Mouse (Mus musculus): ENCODE measurements around the gene Atp5d.

- TF ChIP-seq CTCF (IDR thresholded peaks at IDR 0.05; ENCODE audit: low read depth, low read length) (no peak), GATA1 (IDR thresholded peaks at IDR 0.05; ENCODE audit: borderline replicate concordance, low read length) (no peak), TAL1 (conservative IDR thresholded peaks at IDR 0.05; ENCODE audit: low read depth, low read length) (no peak), GATA2 (IDR thresholded peaks at IDR 0.05; ENCODE audit: borderline replicate concordance, low read depth, low read length) (no peak), POLR2AphosphoS5 (IDR thresholded peaks at IDR 0.05; ENCODE audit: insufficient replicate concordance, low read depth, low read length) (no peak)
Measured at GRCm38 (mm10) chr10:80115944-80116335, 22.5 kb upstream of the Atp5d start.

All from G1E (cell line).